Mouse (Mus musculus) forelimb bud, embryonic 11.5 days (tissue): ENCODE measurements around the gene Med12l.
"Not testable (repeated sequence)": the region's sequence is repeated elsewhere in the genome, so short reads cannot be mapped to it uniquely, and the experiment has no call there.

ENCODE experiments used
- DNase-seq: peaks from one replicate; pipeline ENCODE4 v3.0.0-alpha.2; 2012; ENCODE audit warnings: low read depth, low spot score

Gene Med12l

DNA sequence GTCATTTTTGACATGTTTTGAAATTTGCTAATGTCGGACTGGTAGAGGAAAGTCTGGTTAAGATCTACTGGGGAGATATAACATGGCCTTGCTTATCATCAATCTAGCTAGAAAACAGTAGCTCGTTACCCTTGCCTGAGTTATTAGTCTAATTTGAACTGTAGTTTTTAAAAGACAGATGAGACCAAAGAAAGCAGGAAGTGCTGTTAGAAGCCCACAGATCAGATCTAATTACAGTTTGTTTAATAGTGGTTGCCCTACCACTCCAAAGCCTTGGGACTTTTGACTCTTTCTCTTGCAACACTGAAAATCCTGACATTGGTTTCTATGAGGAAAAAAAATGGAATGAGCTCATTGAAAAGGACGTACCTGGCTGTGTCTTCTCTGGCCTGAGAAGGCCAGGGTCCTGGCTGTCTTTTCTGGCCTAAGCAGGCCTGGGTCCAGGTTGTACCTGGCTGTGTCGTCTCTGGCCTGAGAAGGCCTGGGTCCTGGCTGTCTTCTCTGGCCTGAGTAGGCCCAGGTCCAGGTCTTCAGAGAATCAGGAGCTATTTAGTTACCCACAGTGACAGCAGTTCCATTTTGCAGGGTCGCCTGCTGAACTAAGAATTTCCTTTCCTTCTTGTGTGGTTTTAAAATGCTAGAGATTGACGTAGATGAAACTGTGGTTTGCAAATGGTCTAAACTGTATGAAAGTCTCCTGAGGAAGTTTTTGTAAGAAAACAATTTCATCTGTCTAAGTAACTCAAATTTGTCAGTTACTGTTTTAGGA, 95.8 kb downstream of the Med12l start, which contains the start of gene Gpr171:
Gene Gpr171 (minus strand): TSS at position 604 of the 769 bp plus-strand sequence.
- DNase-seq = no peak

DNA sequence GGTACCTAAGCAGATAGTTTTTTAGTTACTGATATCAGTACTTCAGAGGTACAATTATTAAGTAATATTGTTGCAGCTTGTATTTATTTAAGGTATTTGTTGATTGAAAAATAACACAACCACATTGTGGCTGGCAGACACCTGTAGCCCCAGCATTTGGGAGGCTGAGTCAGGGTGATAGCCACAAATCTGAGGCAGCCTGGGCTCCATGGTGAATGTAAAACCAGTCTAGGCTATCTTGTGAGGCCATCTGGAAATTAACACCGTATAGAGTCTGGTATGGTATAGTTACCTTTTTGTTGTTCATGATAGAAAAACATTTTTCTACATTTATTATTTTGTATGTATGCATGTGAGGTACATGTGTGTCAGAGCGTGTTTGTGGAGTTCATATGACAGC, 96.5 kb downstream of the Med12l start:
- DNase-seq = no peak

GRCm38 (mm10) chr3:59104462-59104861, 98.8 kb downstream of the Med12l start:
- no peak for DNase-seq

DNA sequence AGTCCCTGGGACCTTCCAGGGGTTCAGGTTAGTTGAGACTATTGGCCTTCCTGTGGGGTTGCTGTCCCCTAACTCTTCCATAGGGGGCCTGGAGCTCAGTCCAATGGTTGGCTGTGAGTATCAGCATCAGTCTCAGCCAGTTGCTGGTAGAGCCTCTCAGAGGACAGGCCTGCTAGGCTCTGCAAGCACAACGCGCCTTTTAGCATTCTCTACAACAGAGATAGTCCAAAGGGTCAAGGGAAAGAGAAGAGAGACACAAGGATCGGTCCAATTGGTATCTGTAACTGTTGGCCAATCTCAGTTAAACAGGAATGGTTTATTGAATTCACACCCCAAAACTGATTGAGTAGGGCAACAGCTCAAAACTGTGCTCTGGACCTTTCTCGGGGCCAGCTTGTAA, 101.8 kb downstream of the Med12l start:
- no peak for DNase-seq

- DNase-seq = not testable (repeated sequence)
Measured at GRCm38 (mm10) chr3:59109834-59110233, 104.2 kb downstream of the Med12l start.

- no peak for DNase-seq
Measured at GRCm38 (mm10) chr3:59111944-59112343, 106.3 kb downstream of the Med12l start.

DNA sequence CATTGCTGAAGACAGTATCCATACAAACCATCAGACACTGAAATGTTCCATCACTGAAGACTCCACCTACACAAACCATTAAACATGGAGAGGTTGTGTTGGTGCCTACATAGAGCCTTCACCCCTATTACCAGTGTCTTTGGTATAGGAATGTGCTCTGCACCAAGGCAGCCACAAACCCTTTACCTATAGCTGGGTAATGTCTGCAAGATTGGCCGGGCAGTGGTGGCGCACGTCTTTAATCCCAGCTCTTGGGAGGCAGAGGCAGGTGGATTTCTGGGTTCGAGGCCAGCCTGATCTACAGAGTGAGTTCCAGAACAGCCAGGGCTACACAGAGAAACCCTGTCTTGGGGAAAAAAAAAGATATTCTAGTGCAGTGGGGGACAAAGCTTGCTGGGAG, 107.7 kb downstream of the Med12l start:
- DNase-seq = not testable (repeated sequence)

- no peak for DNase-seq
Measured at GRCm38 (mm10) chr3:59113973-59114517, 108.4 kb downstream of the Med12l start.

GRCm38 (mm10) chr3:59121067-59121730, 115.6 kb downstream of the Med12l start:
- DNase-seq = no peak

GRCm38 (mm10) chr3:59121780-59122449, 116.3 kb downstream of the Med12l start:
- DNase-seq = no peak

DNA sequence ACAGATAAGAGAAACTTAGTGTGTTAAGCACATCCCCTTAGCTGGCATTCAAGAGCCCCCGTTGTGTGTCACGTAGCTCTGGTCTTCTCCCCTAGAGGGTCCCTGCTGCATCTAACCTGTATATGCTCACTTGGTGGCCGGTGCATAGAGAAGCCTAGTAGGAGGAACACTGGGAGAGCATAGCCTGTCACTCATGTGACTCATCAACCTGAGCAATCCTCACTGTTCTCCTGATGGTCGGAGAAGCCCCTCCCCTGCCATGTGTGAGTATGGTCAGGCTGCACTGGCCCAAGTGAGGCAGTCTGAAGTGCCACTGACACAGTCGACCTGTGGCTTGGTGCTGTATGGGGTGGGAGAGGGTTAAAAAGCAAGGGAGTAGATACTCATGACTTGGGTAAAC, 119.4 kb downstream of the Med12l start:
- DNase-seq = no peak

GRCm38 (mm10) chr3:59125783-59126555, 120.3 kb downstream of the Med12l start:
- no peak for DNase-seq

DNA sequence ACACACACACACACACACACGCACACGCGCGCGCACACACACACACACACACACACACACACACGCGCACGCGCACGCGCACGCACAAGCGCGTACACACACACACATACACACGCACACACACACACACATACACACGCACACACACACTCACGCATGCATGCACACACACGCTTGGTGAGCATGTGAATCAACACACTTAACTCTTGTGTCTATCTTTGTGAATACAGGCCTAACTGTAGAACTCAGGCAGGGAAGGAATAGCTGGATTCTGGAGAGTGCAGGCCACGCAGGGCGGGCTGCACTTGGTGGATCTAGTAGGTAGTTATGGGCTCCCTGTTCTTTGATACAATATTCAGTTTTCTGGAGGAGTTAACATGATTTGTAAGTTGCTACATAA, 123.1 kb downstream of the Med12l start:
- no peak for DNase-seq

GRCm38 (mm10) chr3:59129547-59129946, 123.9 kb downstream of the Med12l start:
- no peak for DNase-seq

GRCm38 (mm10) chr3:59130431-59130830, 124.8 kb downstream of the Med12l start:
- no peak for DNase-seq

GRCm38 (mm10) chr3:59131081-59131480, 125.5 kb downstream of the Med12l start:
- DNase-seq = no peak

GRCm38 (mm10) chr3:59131966-59132365, 126.3 kb downstream of the Med12l start:
- no peak for DNase-seq

- no peak for DNase-seq
Measured at GRCm38 (mm10) chr3:59133189-59133588, 127.6 kb downstream of the Med12l start.

DNA sequence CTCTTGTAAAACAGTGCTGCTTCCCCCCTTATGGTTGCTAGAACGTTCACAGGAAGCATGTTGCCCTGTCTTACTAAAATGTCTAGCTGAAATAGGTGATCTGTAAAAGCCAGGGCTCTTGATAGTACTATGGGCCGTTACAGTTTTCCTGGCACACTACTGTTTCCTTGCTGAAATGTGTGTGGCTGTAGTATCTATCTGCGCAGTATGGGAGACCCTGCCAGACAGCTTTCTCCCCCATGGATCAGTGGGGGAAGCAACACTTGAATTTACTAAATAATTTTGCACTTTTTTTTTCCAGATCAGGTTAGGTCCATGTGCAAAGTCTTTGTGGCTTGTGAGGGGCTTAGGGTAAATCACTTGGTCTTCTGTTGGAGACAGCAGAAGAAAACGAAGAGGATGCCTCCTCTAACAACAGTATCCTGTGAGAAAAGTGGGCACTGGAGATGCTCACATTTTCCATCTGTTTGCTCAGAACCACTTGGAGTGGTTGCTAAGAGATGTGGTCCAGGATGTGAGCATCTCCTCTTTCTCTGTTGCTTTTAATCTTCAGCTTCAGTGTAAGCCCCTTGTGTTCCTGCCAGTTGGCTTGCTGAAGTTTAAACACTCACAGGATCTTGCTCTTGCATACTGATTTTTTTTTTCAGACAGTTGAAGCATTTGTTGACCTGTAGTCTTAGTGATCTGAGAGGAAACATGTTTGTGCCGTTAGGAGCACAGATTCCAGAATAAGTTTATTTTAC, 130.5 kb downstream of the Med12l start:
- no peak for DNase-seq

DNA sequence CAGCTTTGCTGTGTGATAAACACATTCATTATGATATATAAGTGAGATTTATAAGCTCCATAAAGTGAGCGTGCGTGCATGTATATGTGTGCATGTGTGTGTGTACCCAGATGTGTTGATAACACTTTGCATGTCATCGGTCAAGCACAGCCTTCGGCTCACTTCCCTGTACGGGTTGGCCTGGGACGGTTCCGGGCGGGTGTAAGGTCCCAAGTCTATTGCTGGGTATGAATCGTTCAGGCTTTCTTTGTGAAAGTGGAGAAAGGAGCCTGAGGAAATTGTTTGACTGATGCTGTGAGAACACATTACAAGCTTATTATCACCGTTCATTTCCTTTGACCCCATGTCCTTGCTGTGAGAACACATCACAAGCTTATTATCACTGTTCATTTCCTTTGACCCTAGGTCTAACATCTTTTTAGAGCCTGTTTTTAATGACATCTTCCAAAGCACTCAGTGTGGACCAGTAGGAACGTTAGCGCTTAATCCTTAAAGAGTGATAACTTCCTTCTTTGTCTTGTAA, 133.4 kb downstream of the Med12l start:
- no peak for DNase-seq

GRCm38 (mm10) chr3:59139651-59140051, 134.0 kb downstream of the Med12l start:
- DNase-seq = no peak
